Mouse (Mus musculus) left cerebral cortex, adult 9 months (tissue): ENCODE data around the gene Rnf216.

ENCODE experiments used
- DNase-seq, 2 experiments: peaks; one replicate each; pipeline ENCODE4 v3.0.0; 2022; ENCODE audit warnings: low spot score in 2 of 2

Rnf216 gene

GRCm38 (mm10) chr5:142960775-142961271, 152.0 kb downstream of the Rnf216 start:
- no peak for DNase-seq

- peak in 1 of 2 experiments; percentile 90 for DNase-seq
Measured at GRCm38 (mm10) chr5:142959576-142960556, 152.9 kb downstream of the Rnf216 start, which contains the start of gene Fscn1. Gene Fscn1, plus strand, starts transcription at chr5:142960343.

- no peak for DNase-seq
Measured at GRCm38 (mm10) chr5:142959156-142959555, 153.6 kb downstream of the Rnf216 start.

- no peak for DNase-seq
Measured at GRCm38 (mm10) chr5:142958464-142958863, 154.3 kb downstream of the Rnf216 start.

GRCm38 (mm10) chr5:142956956-142957703, 155.7 kb downstream of the Rnf216 start:
- DNase-seq, result no peak

- no peak for DNase-seq
Measured at GRCm38 (mm10) chr5:142953641-142954040, 159.2 kb downstream of the Rnf216 start.

GRCm38 (mm10) chr5:142950405-142950804, 162.4 kb downstream of the Rnf216 start:
- no peak for DNase-seq

GRCm38 (mm10) chr5:142949580-142949979, 163.2 kb downstream of the Rnf216 start:
- DNase-seq, result no peak

- no peak for DNase-seq
Measured at GRCm38 (mm10) chr5:142947460-142947859, 165.3 kb downstream of the Rnf216 start.

- DNase-seq, result no peak
Measured at GRCm38 (mm10) chr5:142944979-142945682, 167.7 kb downstream of the Rnf216 start.
